Mouse (Mus musculus) layer of hippocampus, adult 2 months (tissue): ENCODE data around the gene Iltifb. TPM values are rescaled to one million over a fixed set of nuclear protein-coding genes. Genes with fewer than 3 reads are reported as not detected.
"Not testable (repeated sequence)": the region's sequence is repeated elsewhere in the genome, so short reads cannot be mapped to it uniquely, and the experiment has no call there.

Source experiments
- DNase-seq, 2 experiments: peaks; one replicate each; pipeline ENCODE4 v3.0.0; 2022; ENCODE audit warnings: low spot score in 2 of 2
- H3K27ac ChIP-seq: fragments of 200-600 bp; 2 replicates; pipeline ENCODE4 v1.8.1; 2022
- H3K4me3 ChIP-seq: fragments of 200-600 bp; 2 replicates; pipeline ENCODE4 v1.8.1; 2022; ENCODE audit warnings: mild to moderate bottlenecking
- CTCF ChIP-seq: fragments of 200-600 bp; conservative IDR thresholded peaks from 2 replicates; pipeline ENCODE4 v1.8.1; 2022; ENCODE audit warnings: antibody characterized with exemption, mild to moderate bottlenecking, moderate library complexity
- long read RNA-seq, 2 experiments: library from polyadenylated mRNA; stranded (forward); transcript quantifications; one replicate each; pipeline ENCODE4 v2.0.0; 2021; ENCODE audit warnings: borderline mapping rate in 2 of 2
- total RNA-seq, 2 experiments: library from RNA; stranded (reverse); gene quantifications; 2 replicates each; pipeline ENCODE4 v1.2.3; 2021

Gene Iltifb
- total RNA-seq, result not detected
- long read RNA-seq, experiment 1, result 0 reads
- long read RNA-seq, experiment 2, result 0 reads

DNA sequence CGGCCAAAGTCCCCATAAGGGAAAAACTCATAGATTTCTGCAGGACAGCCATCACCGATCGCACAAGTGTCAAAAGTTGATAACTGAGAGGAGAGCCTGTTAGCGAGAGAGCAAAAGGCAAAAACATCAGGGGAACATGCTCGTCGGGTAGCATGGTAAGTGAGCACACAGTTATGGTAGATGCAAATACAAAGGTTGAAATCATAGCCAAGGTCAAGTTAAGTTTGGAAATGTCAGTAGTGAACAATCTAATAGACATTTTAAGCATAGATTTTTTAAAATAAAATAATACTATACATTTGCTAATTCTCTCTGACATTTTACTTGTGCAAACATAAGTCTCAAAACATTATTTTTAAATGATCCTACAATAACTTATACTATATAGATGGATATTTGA, at the start of gene Iltifb:
TSS of gene Iltifb (minus strand) at position 101 of the 400 bp plus-strand sequence.
- Histone ChIP-seq H3K27ac (no peak within 1 kb of the TSS), H3K4me3 (no peak within 1 kb of the TSS)
- no peak for TF ChIP-seq CTCF
- no peak for DNase-seq

DNA sequence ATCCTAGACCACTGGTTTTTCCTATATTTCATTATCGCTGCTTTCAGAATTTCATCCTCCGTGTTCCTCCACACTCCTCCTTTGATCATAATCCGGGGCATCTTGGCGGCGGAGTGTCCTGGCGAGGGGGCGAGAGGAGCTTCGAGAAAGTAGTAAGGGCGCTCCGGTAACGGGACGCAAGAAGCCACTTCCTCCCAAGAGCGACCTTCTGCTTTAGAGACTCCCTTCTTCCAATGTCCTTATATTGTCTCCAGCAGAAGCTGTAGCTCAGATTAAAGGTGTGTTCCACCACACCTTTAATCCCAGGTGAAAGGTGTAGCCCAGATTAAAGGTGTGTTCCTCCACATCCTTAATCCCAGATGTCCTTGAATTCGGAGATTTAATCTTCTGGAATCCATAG, 48.3 kb upstream of the Iltifb start, which contains the start of gene Gm9046:
TSS of gene Gm9046 (minus strand) at position 101 of the 400 bp plus-strand sequence.
- not testable (repeated sequence) for H3K27ac ChIP-seq, DNase-seq

DNA sequence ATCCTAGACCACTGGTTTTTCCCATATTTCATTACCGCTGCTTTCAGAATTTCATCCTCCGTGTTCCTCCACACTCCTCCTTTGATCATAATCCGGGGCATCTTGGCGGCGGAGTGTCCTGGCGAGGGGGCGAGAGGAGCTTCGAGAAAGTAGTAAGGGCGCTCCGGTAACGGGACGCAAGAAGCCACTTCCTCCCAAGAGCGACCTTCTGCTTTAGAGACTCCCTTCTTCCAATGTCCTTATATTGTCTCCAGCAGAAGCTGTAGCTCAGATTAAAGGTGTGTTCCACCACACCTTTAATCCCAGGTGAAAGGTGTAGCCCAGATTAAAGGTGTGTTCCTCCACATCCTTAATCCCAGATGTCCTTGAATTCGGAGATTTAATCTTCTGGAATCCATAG, 42.9 kb upstream of the Iltifb start, which contains the start of gene Gm9045:
TSS of gene Gm9045 (minus strand) at position 101 of the 400 bp plus-strand sequence.
- not testable (repeated sequence) for H3K4me3 ChIP-seq, DNase-seq, H3K27ac ChIP-seq

More for the DNA sequence above, 48.3 kb upstream of the Iltifb start, which contains the start of gene Gm9046:
- H3K4me3 ChIP-seq, result not testable (repeated sequence)

DNA sequence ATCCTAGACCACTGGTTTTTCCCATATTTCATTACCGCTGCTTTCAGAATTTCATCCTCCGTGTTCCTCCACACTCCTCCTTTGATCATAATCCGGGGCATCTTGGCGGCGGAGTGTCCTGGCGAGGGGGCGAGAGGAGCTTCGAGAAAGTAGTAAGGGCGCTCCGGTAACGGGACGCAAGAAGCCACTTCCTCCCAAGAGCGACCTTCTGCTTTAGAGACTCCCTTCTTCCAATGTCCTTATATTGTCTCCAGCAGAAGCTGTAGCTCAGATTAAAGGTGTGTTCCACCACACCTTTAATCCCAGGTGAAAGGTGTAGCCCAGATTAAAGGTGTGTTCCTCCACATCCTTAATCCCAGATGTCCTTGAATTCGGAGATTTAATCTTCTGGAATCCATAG, 37.5 kb upstream of the Iltifb start, which contains the start of gene Gm9044:
TSS of gene Gm9044 (minus strand) at position 101 of the 400 bp plus-strand sequence.
- H3K27ac ChIP-seq, DNase-seq, H3K4me3 ChIP-seq: not testable (repeated sequence)

DNA sequence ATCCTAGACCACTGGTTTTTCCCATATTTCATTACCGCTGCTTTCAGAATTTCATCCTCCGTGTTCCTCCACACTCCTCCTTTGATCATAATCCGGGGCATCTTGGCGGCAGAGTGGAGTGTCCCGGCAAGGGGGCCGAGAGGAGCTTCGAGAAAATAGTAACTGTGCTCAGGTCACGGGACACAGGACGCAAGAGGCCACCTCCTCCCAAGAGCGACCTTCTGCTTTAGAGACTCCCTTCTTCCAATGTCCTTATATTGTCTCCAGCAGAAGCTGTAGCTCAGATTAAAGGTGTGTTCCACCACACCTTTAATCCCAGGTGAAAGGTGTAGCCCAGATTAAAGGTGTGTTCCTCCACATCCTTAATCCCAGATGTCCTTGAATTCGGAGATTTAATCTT, 32.0 kb upstream of the Iltifb start, which contains the start of gene Gm9040:
TSS of gene Gm9040 (minus strand) at position 101 of the 400 bp plus-strand sequence.
- not testable (repeated sequence) for H3K4me3 ChIP-seq, DNase-seq, H3K27ac ChIP-seq

DNA sequence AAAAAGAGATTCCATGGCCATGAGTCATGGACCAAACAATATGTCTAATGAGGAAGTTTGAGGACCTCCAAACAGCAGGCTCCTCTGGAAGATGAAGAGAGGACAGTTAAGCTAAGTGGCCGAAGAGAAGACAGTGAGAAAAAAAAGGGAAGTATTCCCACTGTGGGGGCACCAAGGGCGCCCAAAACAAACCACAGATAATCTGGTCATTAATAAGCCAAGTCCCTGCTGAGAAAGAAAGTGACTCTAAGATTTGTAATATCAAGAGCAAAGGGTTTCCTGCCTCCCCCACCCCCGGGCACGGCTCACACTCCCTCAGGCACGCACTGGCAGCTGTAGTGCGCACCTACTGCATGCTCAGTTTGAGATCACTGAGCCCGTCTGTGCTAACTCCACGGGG, 24.2 kb upstream of the Iltifb start:
- Histone ChIP-seq H3K4me3 (no peak overlapping the region), H3K27ac (no peak overlapping the region)
- no peak for DNase-seq
- no peak for TF ChIP-seq CTCF

DNA sequence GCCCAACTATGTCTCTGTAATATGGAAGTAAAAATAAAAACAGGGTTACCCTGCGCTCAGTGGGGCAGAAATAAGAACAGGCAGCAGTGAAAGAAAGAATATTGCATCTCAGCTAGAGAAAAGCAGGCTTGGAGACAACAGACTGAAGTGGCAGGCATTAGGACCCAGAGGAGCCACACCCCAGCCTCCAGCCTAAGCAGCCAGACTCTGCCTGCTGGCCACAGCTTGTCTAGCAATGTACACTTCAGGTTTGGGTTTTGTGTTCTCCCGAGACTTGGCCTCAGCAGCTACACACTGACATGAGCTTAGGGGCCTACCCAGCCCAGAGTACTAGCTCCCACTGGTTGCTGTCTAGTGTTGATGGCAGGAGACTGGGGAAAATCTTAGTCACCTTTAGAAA, 7.3 kb upstream of the Iltifb start:
- not testable (repeated sequence) for DNase-seq, H3K4me3 ChIP-seq, H3K27ac ChIP-seq

DNA sequence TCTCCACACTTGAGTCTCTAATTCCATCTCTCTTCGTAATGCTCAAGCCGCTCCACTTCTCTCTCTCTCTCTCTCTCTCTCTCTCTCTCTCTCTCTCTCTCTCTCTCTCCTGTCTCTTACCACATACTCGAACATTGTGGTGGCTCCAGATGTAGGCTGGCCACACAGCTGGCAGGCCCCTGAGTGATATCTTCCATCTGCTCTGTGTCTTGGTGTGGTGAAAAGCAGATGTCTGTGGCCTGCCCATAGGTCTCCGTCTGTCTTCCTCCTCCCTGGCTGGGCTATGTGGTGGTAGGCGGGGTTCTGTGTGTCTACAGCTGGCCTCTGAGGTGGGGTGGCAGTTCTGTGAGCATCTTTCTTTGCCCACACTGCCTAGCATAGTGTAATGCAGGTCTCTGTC, 11.8 kb downstream of the Iltifb start:
- H3K27ac ChIP-seq, H3K4me3 ChIP-seq, DNase-seq: not testable (repeated sequence)

DNA sequence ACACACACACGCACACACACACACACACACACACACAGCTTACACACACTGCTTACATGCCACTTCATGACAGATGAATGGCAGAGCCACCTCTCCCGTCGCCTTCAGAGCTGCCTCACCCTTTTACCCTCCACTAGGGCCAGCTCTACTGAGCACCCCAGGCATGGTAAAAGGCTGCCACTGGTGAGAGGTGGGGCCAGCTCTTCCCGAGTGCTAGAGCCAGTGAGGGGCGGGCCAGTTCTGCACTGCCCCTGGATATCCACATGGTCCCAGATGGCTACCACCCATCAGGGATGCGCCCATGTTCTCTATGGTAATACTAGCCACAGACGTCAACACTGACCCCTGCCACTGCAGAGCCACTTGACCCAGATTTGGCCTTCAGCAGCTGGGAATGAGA, 12.3 kb downstream of the Iltifb start:
- not testable (repeated sequence) for H3K4me3 ChIP-seq, DNase-seq, H3K27ac ChIP-seq

DNA sequence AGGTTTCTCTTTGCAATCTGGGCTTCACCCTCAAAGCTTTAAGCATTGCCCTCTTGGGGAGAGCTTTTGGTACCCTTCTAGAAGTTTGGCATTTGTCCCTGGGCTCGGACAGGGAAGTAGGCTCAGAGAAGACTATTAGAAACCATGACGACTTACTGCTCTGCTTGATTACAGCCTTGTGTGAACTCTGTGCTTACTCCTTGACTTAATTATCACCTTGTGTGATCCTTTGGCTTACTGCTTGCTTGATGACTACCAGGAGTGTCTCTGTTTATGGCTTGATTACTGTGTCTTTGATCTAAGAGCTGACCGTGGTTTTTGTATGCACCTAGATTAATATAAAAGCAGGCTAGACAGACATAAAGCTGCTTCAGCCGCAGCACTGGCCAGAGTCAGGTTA, 16.8 kb downstream of the Iltifb start:
- not testable (repeated sequence) for H3K27ac ChIP-seq, DNase-seq, H3K4me3 ChIP-seq

DNA sequence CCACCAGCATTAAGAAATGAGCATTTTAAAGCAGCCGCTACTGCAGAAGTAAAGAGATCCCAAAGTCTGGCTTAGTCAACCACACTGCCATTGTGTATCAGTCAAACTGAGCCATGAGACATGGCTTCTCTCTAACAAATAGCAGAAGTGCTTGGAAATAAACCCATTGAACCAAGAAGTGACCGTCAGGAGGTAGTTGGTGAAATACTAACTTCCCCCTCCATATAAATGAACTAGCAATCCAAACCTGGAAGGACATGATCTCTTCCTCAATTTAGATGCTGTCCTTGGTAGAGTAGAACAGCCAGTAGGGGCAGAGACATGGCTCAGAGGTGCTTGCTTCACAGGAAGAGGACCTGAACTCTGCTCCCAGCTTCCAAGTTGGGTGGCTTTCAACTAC, 23.4 kb downstream of the Iltifb start:
- H3K4me3 ChIP-seq, DNase-seq, H3K27ac ChIP-seq: not testable (repeated sequence)

DNA sequence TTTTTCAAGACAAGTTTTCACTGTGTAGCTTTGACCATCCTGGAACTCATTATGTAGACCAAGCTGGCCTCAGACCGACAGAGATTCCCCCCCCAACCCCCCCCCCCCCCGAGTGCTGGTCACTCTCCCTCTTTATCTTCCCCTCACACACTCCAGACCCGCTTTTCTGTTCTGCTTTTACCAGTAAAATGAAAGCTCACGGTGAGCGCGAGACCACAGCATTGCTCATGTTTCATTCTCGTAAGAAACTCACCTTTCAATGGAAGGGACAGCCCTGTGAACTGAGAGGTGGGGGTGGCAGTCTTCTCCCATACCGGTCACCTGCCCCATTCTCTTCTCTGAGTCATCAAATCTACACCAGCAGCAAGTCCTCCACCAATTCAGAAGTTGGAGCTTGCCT, 26.0 kb downstream of the Iltifb start:
- not testable (repeated sequence) for H3K27ac ChIP-seq, H3K4me3 ChIP-seq, DNase-seq

DNA sequence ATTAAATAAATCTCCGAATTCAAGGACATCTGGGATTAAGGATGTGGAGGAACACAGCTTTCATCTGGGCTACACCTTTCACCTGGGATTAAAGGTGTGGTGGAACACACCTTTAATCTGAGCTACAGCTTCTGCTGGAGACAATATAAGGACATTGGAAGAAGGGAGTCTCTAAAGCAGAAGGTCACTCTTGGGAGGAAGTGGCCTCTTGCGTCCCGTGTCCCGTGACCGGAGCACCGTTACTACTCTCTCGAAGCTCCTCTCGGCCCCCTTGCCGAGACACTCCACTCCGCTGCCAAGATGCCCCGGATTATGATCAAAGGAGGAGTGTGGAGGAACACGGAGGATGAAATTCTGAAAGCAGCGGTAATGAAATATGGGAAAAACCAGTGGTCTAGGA, 36.5 kb downstream of the Iltifb start, which contains the start of gene Gm32802:
TSS of gene Gm32802 (plus strand) at position 301 of the 400 bp plus-strand sequence.
- H3K4me3 ChIP-seq, H3K27ac ChIP-seq, DNase-seq: not testable (repeated sequence)

DNA sequence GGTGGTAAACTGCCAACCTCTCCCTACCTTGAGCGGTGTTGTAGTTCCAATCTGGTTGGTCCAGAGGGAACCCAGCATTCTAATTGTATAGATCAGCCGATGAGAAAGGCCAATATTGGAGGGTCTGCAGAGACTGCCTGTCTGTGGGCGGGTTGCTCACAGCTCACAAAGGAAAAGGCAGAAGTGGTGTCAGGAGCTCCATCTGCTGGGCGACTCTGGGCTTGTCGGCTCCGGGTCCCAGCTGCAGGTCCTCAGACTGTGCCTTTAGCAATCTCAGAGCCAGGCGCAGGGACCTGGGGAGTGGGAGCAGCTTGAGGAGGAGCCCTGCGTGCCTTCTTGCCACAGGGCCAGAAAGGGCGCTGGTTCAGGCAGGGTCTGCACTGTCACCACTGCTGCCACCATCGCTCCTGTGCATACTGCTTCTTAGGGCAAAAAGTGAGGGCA, 44.0 kb downstream of the Iltifb start:
- peak; percentile 7 to 18 for DNase-seq
- no peak overlapping the region for H3K4me3 ChIP-seq
- no peak overlapping the region for H3K27ac ChIP-seq
- TF ChIP-seq CTCF, result peak; percentile 64

DNA sequence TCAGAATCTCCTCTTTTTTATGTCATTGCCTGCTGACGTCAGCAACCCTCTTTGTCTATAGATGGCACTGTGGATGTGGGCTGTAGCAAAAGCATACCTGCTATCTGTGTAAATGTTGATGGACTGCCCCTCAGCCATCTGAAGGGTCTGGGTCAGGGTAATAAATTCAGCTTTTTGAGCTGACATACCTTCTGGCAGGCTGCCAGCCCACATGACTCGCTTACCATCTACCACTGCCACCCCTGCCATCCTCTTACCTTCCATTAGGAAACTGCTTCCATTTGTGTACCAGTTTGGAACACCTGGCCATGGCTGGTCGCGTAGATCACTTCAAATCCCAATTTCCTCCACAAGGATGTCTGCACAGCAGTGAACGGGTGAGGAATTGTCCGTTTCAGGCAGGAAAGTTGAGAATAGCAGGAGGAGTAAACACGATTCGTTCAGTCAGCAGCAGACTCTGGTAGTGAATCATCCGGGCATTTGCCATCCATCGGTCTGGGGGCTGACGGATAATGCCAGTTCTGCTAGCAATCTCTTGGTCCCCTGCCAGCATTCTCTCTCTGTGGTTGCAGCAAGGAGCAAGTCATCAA, 45.7 kb downstream of the Iltifb start:
- peak; percentile 10 to 42 for DNase-seq
- H3K27ac ChIP-seq, H3K4me3 ChIP-seq: not testable (repeated sequence)

DNA sequence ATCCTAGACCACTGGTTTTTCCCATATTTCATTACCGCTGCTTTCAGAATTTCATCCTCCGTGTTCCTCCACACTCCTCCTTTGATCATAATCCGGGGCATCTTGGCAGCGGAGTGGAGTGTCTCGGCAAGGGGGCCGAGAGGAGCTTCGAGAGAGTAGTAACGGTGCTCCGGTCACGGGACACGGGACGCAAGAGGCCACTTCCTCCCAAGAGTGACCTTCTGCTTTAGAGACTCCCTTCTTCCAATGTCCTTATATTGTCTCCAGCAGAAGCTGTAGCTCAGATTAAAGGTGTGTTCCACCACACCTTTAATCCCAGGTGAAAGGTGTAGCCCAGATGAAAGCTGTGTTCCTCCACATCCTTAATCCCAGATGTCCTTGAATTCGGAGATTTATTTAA, 54.2 kb downstream of the Iltifb start, which contains the start of gene Gm32717:
TSS of gene Gm32717 (minus strand) at position 101 of the 400 bp plus-strand sequence.
- DNase-seq, H3K4me3 ChIP-seq, H3K27ac ChIP-seq: not testable (repeated sequence)
